Mouse (Mus musculus) lung, postnatal 14 days (tissue): ENCODE results near the gene Cdk6.
"Not testable (repeated sequence)": the region's sequence is repeated elsewhere in the genome, so short reads cannot be mapped to it uniquely, and the experiment has no call there.

Source experiments
- DNase-seq: peaks from one replicate; pipeline ENCODE4 v3.0.0; 2021

The Cdk6 gene

GRCm38 (mm10) chr5:3341111-3341911, at the start of gene Cdk6:
Cdk6 (plus strand) TSS chr5:3341485.
- DNase-seq, result peak; percentile 51

- DNase-seq, result no peak
Measured at GRCm38 (mm10) chr5:3293666-3294065, 47.6 kb upstream of the Cdk6 start.

GRCm38 (mm10) chr5:3300801-3301457, 40.4 kb upstream of the Cdk6 start:
- DNase-seq, result peak; percentile 7

- DNase-seq, result no peak
Measured at GRCm38 (mm10) chr5:3301535-3301934, 39.8 kb upstream of the Cdk6 start.

- no peak for DNase-seq
Measured at GRCm38 (mm10) chr5:3303876-3304275, 37.4 kb upstream of the Cdk6 start.

- no peak for DNase-seq
Measured at GRCm38 (mm10) chr5:3306146-3306545, 35.1 kb upstream of the Cdk6 start.

GRCm38 (mm10) chr5:3309122-3309521, 32.2 kb upstream of the Cdk6 start:
- DNase-seq, result no peak

- no peak for DNase-seq
Measured at GRCm38 (mm10) chr5:3309587-3309986, 31.7 kb upstream of the Cdk6 start.

GRCm38 (mm10) chr5:3311156-3311555, 30.1 kb upstream of the Cdk6 start:
- DNase-seq, result not testable (repeated sequence)

GRCm38 (mm10) chr5:3317724-3318123, 23.6 kb upstream of the Cdk6 start:
- not testable (repeated sequence) for DNase-seq

- no peak for DNase-seq
Measured at GRCm38 (mm10) chr5:3320225-3320624, 21.1 kb upstream of the Cdk6 start.

- no peak for DNase-seq
Measured at GRCm38 (mm10) chr5:3322052-3322451, 19.2 kb upstream of the Cdk6 start.

- no peak for DNase-seq
Measured at GRCm38 (mm10) chr5:3324116-3324515, 17.2 kb upstream of the Cdk6 start.

- DNase-seq, result no peak
Measured at GRCm38 (mm10) chr5:3329361-3329760, 11.9 kb upstream of the Cdk6 start.

GRCm38 (mm10) chr5:3330932-3331331, 10.4 kb upstream of the Cdk6 start:
- no peak for DNase-seq

- DNase-seq, result not testable (repeated sequence)
Measured at GRCm38 (mm10) chr5:3333019-3333418, 8.3 kb upstream of the Cdk6 start.

GRCm38 (mm10) chr5:3340340-3341058, 786 bp upstream of the Cdk6 start:
- not testable (repeated sequence) for DNase-seq

GRCm38 (mm10) chr5:3341931-3342770, 866 bp downstream of the Cdk6 start:
- peak; percentile 55 for DNase-seq

GRCm38 (mm10) chr5:3342771-3343565, 1.7 kb downstream of the Cdk6 start:
- DNase-seq, result no peak

- peak; percentile 69 for DNase-seq
Measured at GRCm38 (mm10) chr5:3343566-3344080, 2.3 kb downstream of the Cdk6 start.

- DNase-seq, result peak; percentile 89
Measured at GRCm38 (mm10) chr5:3344081-3344631, 2.9 kb downstream of the Cdk6 start.
